ENCODE assay signal across 9 mouse cellular contexts in genomic region chr11:79252881-79253541, GRCm38 (mm10). TPM values are rescaled to one million over a fixed set of nuclear protein-coding genes. Genes with fewer than 3 reads are reported as not detected.
DNase-seq lines count a peak whose midpoint lies in the region; ATAC-seq and TF ChIP-seq lines count a peak whose summit lies in the region.
"Had no signal": no experiment of that assay in that cellular context is flagged by ENCODE, and none has a peak within 500 bp of the region (broad histone marks: within the 10 kb centered on the region; RNA-seq: fewer than 3 reads in every experiment).

No protein-coding gene starts in this region.

- peaks cover 29% of the 10 kb centered on the region for H3K36me3 ChIP-seq in heart, adult 2 months (ENCODE audit: control insufficient read depth, insufficient read depth, low read length)
- H3K36me3 ChIP-seq in G1E (replicated peaks), result peaks cover 36% of the 10 kb centered on the region
- peaks cover 40% of the 10 kb centered on the region for H3K36me3 ChIP-seq in erythroblast, embryonic 14.5 days (ENCODE audit: control insufficient read depth)

- peak overlapping the region; percentile 79 for H3K4me3 ChIP-seq in heart, adult 2 months
- H3K4me3 ChIP-seq in G1E (ENCODE audit: low read depth, low read length), result peak overlapping the region; percentile 87
- H3K4me3 ChIP-seq in erythroblast, embryonic 14.5 days (replicated peaks), result peak overlapping the region; percentile 99

- peak overlapping the region; percentile 83; the same call in 1 of the 2 replicates for H3K9ac ChIP-seq in heart, adult 2 months (ENCODE audit: low read depth, low read length)

- no peaks in the 10 kb centered on the region for H3K9me3 ChIP-seq in G1E (replicated peaks)
- peaks cover 3% of the 10 kb centered on the region; the same call in 1 of the 2 replicates for H3K9me3 ChIP-seq in erythroblast, embryonic 14.5 days (ENCODE audit: control insufficient read depth, low read length)

- no peak for TF ChIP-seq EP300 in heart, adult 2 months (IDR thresholded peaks at IDR 0.05; ENCODE audit: insufficient read depth, low read depth, low read length)

- intact Hi-C loops in heart, adult 2 months (cut with DNase I), result no loop called here

- no peaks in the 10 kb centered on the region for H3K27me3 ChIP-seq in heart, adult 2 months (ENCODE audit: control insufficient read depth, insufficient read depth, low read length)
- no peaks in the 10 kb centered on the region for H3K27me3 ChIP-seq in G1E (ENCODE audit: insufficient read depth, low read length)
- peaks cover 14% of the 10 kb centered on the region for H3K27me3 ChIP-seq in erythroblast, embryonic 14.5 days (ENCODE audit: control insufficient read depth)

- peak; percentile 44; the same call in 1 of the 2 replicates for TF ChIP-seq POLR2A in heart, adult 2 months (IDR thresholded peaks at IDR 0.05; ENCODE audit: insufficient read depth, low read depth, low read length)

- ATAC-seq in G1E (ENCODE audit: extremely low read depth, insufficient number of reproducible peaks, low FRiP score, poor library complexity, severe bottlenecking), result peak; percentile 30; the same call in 1 of the 2 replicates
- peak; percentile 47 for ATAC-seq in megakaryocyte, adult 5-6 weeks (ENCODE audit: poor library complexity, severe bottlenecking)

- TF ChIP-seq CTCF in heart, adult 2 months (IDR thresholded peaks at IDR 0.05), result no peak
- no peak for TF ChIP-seq CTCF in G1E (IDR thresholded peaks at IDR 0.05; ENCODE audit: low read depth, low read length)

- WGBS in heart, adult 2 months, result 12% methylated on average over 6 of the region's 6 CpGs

- peaks cover 7% of the 10 kb centered on the region for H3K4me1 ChIP-seq in heart, adult 2 months (ENCODE audit: control insufficient read depth, insufficient read depth, low read length)
- peaks cover 35% of the 10 kb centered on the region for H3K4me1 ChIP-seq in G1E (ENCODE audit: insufficient read depth, low read depth, low read length)
- H3K4me1 ChIP-seq in erythroblast, embryonic 14.5 days (ENCODE audit: control insufficient read depth), result peaks cover 37% of the 10 kb centered on the region

- peak in 1 of 2 experiments; percentile 36 for DNase-seq in heart, adult 2 months
- no peak for DNase-seq in heart, postnatal 4 days
- DNase-seq in G1E (ENCODE audit: low spot score), result peak; percentile 11
- DNase-seq in induced T-regulatory cell, adult 2 months (ENCODE audit: low read depth), result peak; percentile 84
- DNase-seq in right cerebral cortex, postnatal 14 days, result no peak
- DNase-seq in layer of hippocampus, postnatal 10 days (ENCODE audit: low spot score in 2 of 2), result no peak

- H3K79me2 ChIP-seq in heart, adult 2 months (replicated peaks; ENCODE audit: control insufficient read depth, insufficient read depth, low read length), result peaks cover 3% of the 10 kb centered on the region; the same call in 1 of the 2 replicates

- peak overlapping the region; percentile 95 for H3K27ac ChIP-seq in heart, adult 2 months

RNA-seq across cellular contexts. Expression of gene Wsb1, which starts 1.5 kb away (rescaled TPM):
- total RNA-seq in heart, adult 2 months (2021), result 10 to 100 TPM; 11.3 to 16.3 TPM
- 19.0 and 36.4 TPM in 2 replicates for polyA plus RNA-seq in heart, adult 2 months (2012; rRNA removed)
- 10 to 100 TPM; 67.1 to 82.1 TPM for total RNA-seq in heart, postnatal 4 days (2021)
- total RNA-seq in G1E (2014; fragmentation: Nextera tagmentation), result 284 and 345 TPM in 2 replicates
- 148 and 158 TPM in 2 replicates for total RNA-seq in G1E (2017)
- 66.7 and 80.0 TPM in 2 replicates for polyA plus RNA-seq in G1E (2012)
- 2.4 and 2.9 TPM in 2 replicates for polyA plus RNA-seq in erythroblast, embryonic 14.5 days (2012)
- 246 and 264 TPM in 2 replicates for total RNA-seq in megakaryocyte, adult 5-6 weeks (2015)
- 158 and 170 TPM in 2 replicates for total RNA-seq in megakaryocyte, adult 5-6 weeks (2017)
- 100 to 1,000 TPM in 1 of 2 experiments, 10 to 100 TPM in 1; 93.4 to 122 TPM for total RNA-seq in layer of hippocampus, postnatal 10 days (2021)

RNA-seq across cellular contexts. Expression of gene Gm9964, which starts 43.7 kb away (rescaled TPM):
- under 1 TPM in 1 of 2 experiments, not detected in 1; 0.43 TPM for total RNA-seq in heart, adult 2 months (2021)
- polyA plus RNA-seq in heart, adult 2 months (2012; rRNA removed), result not detected in 2 replicates
- not detected for total RNA-seq in heart, postnatal 4 days (2021)
- total RNA-seq in G1E (2014; fragmentation: Nextera tagmentation) (not detected in 2 replicates), G1E (2017) (0.16 TPM in 1 of 2 replicates, not detected in the other)
- polyA plus RNA-seq in G1E (2012), result not detected in 2 replicates
- polyA plus RNA-seq in erythroblast, embryonic 14.5 days (2012), result not detected in 2 replicates
- total RNA-seq in megakaryocyte, adult 5-6 weeks (2015), result not detected in 2 replicates
- not detected in 2 replicates for total RNA-seq in megakaryocyte, adult 5-6 weeks (2017)
- 1 to 10 TPM in 1 of 2 experiments, not detected in 1; 1.6 TPM for total RNA-seq in layer of hippocampus, postnatal 10 days (2021)
- total RNA-seq: adrenal gland, postnatal 36 days had no signal

Comparison
In these comparisons a context has a peak if more than half of its experiments do, and no peak if none do; other contexts are left out.
1. DNase-seq: peak in G1E (single experiment) and induced T-regulatory cell, adult 2 months (single experiment); none in heart, postnatal 4 days (single experiment), right cerebral cortex, postnatal 14 days (single experiment) and layer of hippocampus, postnatal 10 days (0 of 2).
2. Peak in every context shown above with its lines, with median percentiles within 50 percentile points of each other: H3K4me3 ChIP-seq.